Mouse (Mus musculus) thymus, adult 2 months (tissue): ENCODE measurements around the gene Zbed5. TPM values are rescaled to one million over a fixed set of nuclear protein-coding genes. Genes with fewer than 3 reads are reported as not detected.
"Not testable (repeated sequence)": the region's sequence is repeated elsewhere in the genome, so short reads cannot be mapped to it uniquely, and the experiment has no call there.

Experiments
- DNase-seq: peaks from one replicate; pipeline ENCODE4 v3.0.0; 2021
- H3K27ac ChIP-seq: fragments of 200-500 bp; 2 replicates; pipeline ENCODE4 v1.5.1; 2012; ENCODE audit warnings: low read length, control low read depth; ENCODE audit not compliant: control insufficient read depth, insufficient read depth
- H3K27me3 ChIP-seq: fragments of 200-500 bp; 2 replicates; pipeline ENCODE4 v1.6.1; 2012; ENCODE audit warnings: mild to moderate bottlenecking, low read length, moderate library complexity, mixed read lengths; ENCODE audit not compliant: control insufficient read depth, insufficient read depth
- H3K36me3 ChIP-seq: fragments of 200-500 bp; 2 replicates; pipeline ENCODE4 v1.6.1; 2012; ENCODE audit warnings: mild to moderate bottlenecking, low read length, moderate library complexity; ENCODE audit not compliant: control insufficient read depth, insufficient read depth
- H3K4me1 ChIP-seq: fragments of 200-500 bp; replicated peaks from 2 replicates; pipeline ENCODE4 v1.6.1; 2012; ENCODE audit warnings: low read length; ENCODE audit not compliant: control insufficient read depth, insufficient read depth
- H3K4me3 ChIP-seq: fragments of 200-500 bp; 2 replicates; pipeline ENCODE4 v1.5.1; 2012; ENCODE audit warnings: mild to moderate bottlenecking, low read length, control low read depth, moderate library complexity; ENCODE audit not compliant: control insufficient read depth, insufficient read depth
- CTCF ChIP-seq: fragments of 200-500 bp; IDR thresholded peaks from 2 replicates; pipeline ENCODE4 v1.5.1; 2012; ENCODE audit warnings: mild to moderate bottlenecking, control low read depth, low read length, moderate library complexity, borderline replicate concordance; ENCODE audit not compliant: control insufficient read depth, poor library complexity, insufficient read depth; ENCODE audit errors: extremely low read depth
- POLR2A ChIP-seq: fragments of 200-500 bp; IDR thresholded peaks from 2 replicates; pipeline ENCODE4 v1.6.1; 2012; ENCODE audit warnings: mild to moderate bottlenecking, low read length, control low read depth, moderate library complexity; ENCODE audit not compliant: control insufficient read depth, poor library complexity, insufficient read depth; ENCODE audit errors: extremely low read depth
- WGBS: fragments of 180-500 bp; shearing (Covaris S2); methylation state at CpG from one replicate; pipeline ENCODE4 v1.1.7; 2018; 5-methylcytosine and 5-hydroxymethylcytosine counted together
- polyA plus RNA-seq: library from polyadenylated mRNA; depleted of rRNA; stranded (reverse); fragments of >200 nt; gene quantifications from 2 replicates; pipeline ENCODE4 v1.2.3, GENCODE M21; 2012

Gene Zbed5
- polyA plus RNA-seq, 1 experiment = 0.50 TPM

GRCm38 (mm10) chr5:129878946-129879345 lies 16.6 kb upstream of the Zbed5 start:
- 91% methylated on average over 2 of the region's 2 CpGs for WGBS
- DNase-seq = no peak
- Histone ChIP-seq H3K27me3 (no peaks in the 10 kb centered on the region), H3K4me1 (no peaks in the 10 kb centered on the region), H3K4me3 (no peak overlapping the region), H3K27ac (no peak overlapping the region), H3K36me3 (peaks cover 29% of the 10 kb centered on the region)
- TF ChIP-seq CTCF = no peak
- no peak for TF ChIP-seq POLR2A

GRCm38 (mm10) chr5:129879888-129880287 lies 15.6 kb upstream of the Zbed5 start:
- Histone ChIP-seq H3K27me3 (no peaks in the 10 kb centered on the region), H3K4me3 (no peak overlapping the region), H3K4me1 (no peaks in the 10 kb centered on the region), H3K36me3 (peaks cover 34% of the 10 kb centered on the region), H3K27ac (no peak overlapping the region)
- DNase-seq = no peak
- 89% methylated on average over 3 of the region's 3 CpGs for WGBS
- TF ChIP-seq POLR2A (no peak), CTCF (no peak)

- no peak overlapping the region for H3K27ac ChIP-seq
- TF ChIP-seq POLR2A (no peak), CTCF (no peak)
- no peak for DNase-seq
- H3K27me3 ChIP-seq = no peaks in the 10 kb centered on the region
- H3K36me3 ChIP-seq = peaks cover 24% of the 10 kb centered on the region
- peaks cover 7% of the 10 kb centered on the region for H3K4me1 ChIP-seq
- 35% methylated on average over 10 of the region's 10 CpGs for WGBS
- peak overlapping the region; percentile 32 for H3K4me3 ChIP-seq
Measured at GRCm38 (mm10) chr5:129886271-129886670, 9.3 kb upstream of the Zbed5 start.

- under 1% methylated on average over 46 of the region's 46 CpGs for WGBS
- Histone ChIP-seq H3K36me3 (peaks cover 16% of the 10 kb centered on the region), H3K27ac (peak within 1 kb of the TSS; percentile 67), H3K4me3 (peak within 1 kb of the TSS; percentile 79), H3K27me3 (no peaks in the 10 kb centered on the region), H3K4me1 (peaks cover 7% of the 10 kb centered on the region)
- TF ChIP-seq POLR2A (peak; percentile 71), CTCF (no peak)
- peak; percentile 91 for DNase-seq
Measured at GRCm38 (mm10) chr5:129886911-129887636, 8.4 kb upstream of the Zbed5 start, which contains the start of gene Chchd2. Gene Chchd2, minus strand, starts transcription at chr5:129887470.

GRCm38 (mm10) chr5:129890390-129890789 lies 5.1 kb upstream of the Zbed5 start:
- WGBS = 65% methylated on average over 7 of the region's 7 CpGs
- DNase-seq, H3K4me3 ChIP-seq, H3K36me3 ChIP-seq, H3K27me3 ChIP-seq, H3K27ac ChIP-seq, H3K4me1 ChIP-seq: not testable (repeated sequence)

GRCm38 (mm10) chr5:129898449-129898848 lies 2.9 kb downstream of the Zbed5 start, which contains the start of gene Phkg1:
Gene Phkg1, minus strand, starts transcription at chr5:129898549.
- Histone ChIP-seq H3K4me3 (no peak within 1 kb of the TSS), H3K27me3 (no peaks in the 10 kb centered on the region), H3K4me1 (no peaks in the 10 kb centered on the region), H3K27ac (no peak within 1 kb of the TSS), H3K36me3 (no peaks in the 10 kb centered on the region)
- TF ChIP-seq CTCF (no peak), POLR2A (no peak)
- no peak for DNase-seq
- WGBS = 100% methylated on average over 1 of the region's 1 CpGs

GRCm38 (mm10) chr5:129907775-129908174 lies 12.3 kb downstream of the Zbed5 start:
- H3K36me3 ChIP-seq = no peaks in the 10 kb centered on the region
- no peak overlapping the region for H3K4me3 ChIP-seq
- H3K27ac ChIP-seq = no peak overlapping the region
- DNase-seq = no peak
- no peak for TF ChIP-seq POLR2A
- no peak for TF ChIP-seq CTCF
- 13% methylated on average over 4 of the region's 4 CpGs for WGBS
- H3K27me3 ChIP-seq = no peaks in the 10 kb centered on the region
- H3K4me1 ChIP-seq = peaks cover 8% of the 10 kb centered on the region; the same call in 1 of the 2 replicates
